Mouse (Mus musculus) neural tube, embryonic 14.5 days (tissue): ENCODE results near the gene Vgll2. TPM values are rescaled to one million over a fixed set of nuclear protein-coding genes. Genes with fewer than 3 reads are reported as not detected.

ENCODE experiments used
- ATAC-seq: fragments of 200-750 bp; cut with Nextera tagmentation; 2 replicates; pipeline ENCODE4 v1.8.0; 2017; ENCODE audit warnings: low read depth, mild to moderate bottlenecking, moderate TSS enrichment, moderate library complexity
- H3K27ac ChIP-seq: fragments of 300-500 bp; sonication (generic); 2 replicates; pipeline ENCODE4 v1.5.1; 2014; ENCODE audit warnings: low read depth, mild to moderate bottlenecking, control low read depth, low read length, moderate library complexity, mixed read lengths
- H3K27me3 ChIP-seq: fragments of 300-500 bp; sonication (generic); 2 replicates; pipeline ENCODE4 v1.6.1; 2014; ENCODE audit warnings: low read length; ENCODE audit not compliant: control insufficient read depth, insufficient read depth
- H3K36me3 ChIP-seq: fragments of 300-500 bp; sonication (generic); 2 replicates; pipeline ENCODE4 v1.6.1; 2014; ENCODE audit warnings: low read length, mixed read lengths; ENCODE audit not compliant: control insufficient read depth, insufficient read depth
- H3K4me1 ChIP-seq: fragments of 300-500 bp; sonication (generic); 2 replicates; pipeline ENCODE4 v1.6.1; 2014; ENCODE audit warnings: low read length; ENCODE audit not compliant: control insufficient read depth, insufficient read depth
- H3K4me2 ChIP-seq: fragments of 300-500 bp; sonication (generic); 2 replicates; pipeline ENCODE4 v1.6.1; 2014; ENCODE audit warnings: mild to moderate bottlenecking, low read depth, low read length, control low read depth
- H3K4me3 ChIP-seq: fragments of 300-500 bp; sonication (generic); 2 replicates; pipeline ENCODE4 v1.5.1; 2014; ENCODE audit warnings: low read depth, low read length, control low read depth, mixed read lengths
- H3K9ac ChIP-seq: fragments of 300-500 bp; sonication (generic); replicated peaks from 2 replicates; pipeline ENCODE4 v1.6.1; 2014; ENCODE audit warnings: low read depth, mild to moderate bottlenecking, control low read depth, low read length, mixed read lengths
- H3K9me3 ChIP-seq: fragments of 300-500 bp; sonication (generic); 2 replicates; pipeline ENCODE4 v1.6.1; 2016; ENCODE audit warnings: low read length; ENCODE audit not compliant: control insufficient read depth
- WGBS: fragments of 180-500 bp; shearing (Covaris S2); extraction: QIAGEN DNeasy Blood & Tissue Kit; methylation state at CpG from one replicate; pipeline ENCODE4 v1.1.7; 2014; 5-methylcytosine and 5-hydroxymethylcytosine counted together
- polyA plus RNA-seq: library from polyadenylated mRNA; unstranded; fragments of >200 nt; fragmentation: Nextera tagmentation; extraction: Ambion mirVana; gene quantifications from 2 replicates; pipeline ENCODE4 v1.2.1, GENCODE M21; 2014

Gene Vgll2
- polyA plus RNA-seq, 1 experiment from 2014 or later = 0.32 TPM

DNA sequence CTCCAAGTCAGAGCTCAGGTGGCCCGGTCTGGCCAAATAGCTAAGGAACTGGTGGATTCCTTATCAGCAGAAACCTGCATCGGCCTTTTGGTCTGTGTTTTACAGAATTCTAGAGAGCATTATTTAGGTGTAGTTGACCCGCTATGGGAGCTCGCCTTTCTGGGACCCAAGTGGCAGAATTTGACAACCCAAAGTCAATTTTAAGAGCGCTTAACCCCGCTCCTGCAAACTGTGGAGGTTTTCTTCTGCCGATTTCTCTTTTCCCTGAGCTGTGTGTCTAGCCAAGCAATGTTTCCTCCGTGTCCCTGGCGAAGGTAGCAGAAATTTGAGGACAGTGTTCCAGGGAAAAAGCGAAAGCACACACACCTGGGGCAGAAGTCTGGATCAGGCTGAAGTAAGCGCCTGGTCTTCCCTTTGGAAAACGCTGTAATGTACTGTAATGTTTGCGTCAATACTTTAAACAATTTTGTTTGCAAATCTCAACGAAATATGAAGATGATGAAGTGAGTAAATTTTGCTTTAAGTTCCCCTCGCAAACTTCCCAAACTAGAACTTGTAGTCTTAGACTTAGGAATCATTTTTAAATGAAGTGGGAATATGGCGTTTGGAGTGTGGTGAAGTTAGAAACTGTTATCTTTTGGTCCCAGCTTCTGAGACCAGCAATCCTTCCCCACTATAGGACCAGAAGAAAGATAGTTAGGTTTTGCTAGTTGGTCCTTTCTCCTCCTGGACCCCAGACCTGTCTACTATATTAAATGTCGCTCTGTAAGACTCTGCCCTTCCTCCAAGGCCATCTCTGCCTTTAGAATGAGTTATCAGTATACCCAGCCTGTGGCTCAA is 1.1 kb downstream of the Vgll2 start:
- Histone ChIP-seq H3K4me3 (no peak overlapping the region; the same call in 1 of the 2 replicates), H3K36me3 (no peaks in the 10 kb centered on the region), H3K9me3 (no peaks in the 10 kb centered on the region), H3K4me1 (peaks cover 11% of the 10 kb centered on the region; the same call in 1 of the 2 replicates), H3K9ac (no peak overlapping the region), H3K27me3 (peaks cover 69% of the 10 kb centered on the region), H3K4me2 (peak overlapping the region; percentile 93; the same call in 1 of the 2 replicates), H3K27ac (no peak overlapping the region)
- ATAC-seq = no peak
- WGBS = 2% methylated on average over 17 of the region's 17 CpGs

DNA sequence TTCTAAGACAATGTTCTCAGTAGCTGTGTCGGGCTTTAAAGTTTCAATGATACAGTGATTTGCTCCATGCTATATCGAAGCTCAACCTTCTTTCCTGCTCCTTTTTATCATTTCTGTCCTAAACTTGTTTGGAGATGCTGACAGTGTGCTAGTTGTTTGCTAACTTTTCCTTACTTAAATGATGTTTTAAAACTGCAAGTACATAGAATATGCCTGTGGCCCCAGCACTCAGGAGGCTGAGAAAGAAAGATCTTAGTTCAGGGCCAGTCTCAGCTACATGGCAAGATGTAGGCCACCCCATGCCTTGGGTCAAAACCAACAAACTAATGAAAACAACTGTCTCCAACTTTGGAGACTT is 1.7 kb downstream of the Vgll2 start:
- no peak for ATAC-seq
- H3K36me3 ChIP-seq = no peaks in the 10 kb centered on the region
- H3K27ac ChIP-seq = no peak overlapping the region
- no peak overlapping the region for H3K4me2 ChIP-seq
- no peak overlapping the region for H3K9ac ChIP-seq
- peaks cover 71% of the 10 kb centered on the region for H3K27me3 ChIP-seq
- no peak overlapping the region for H3K4me3 ChIP-seq
- 14% methylated on average over 2 of the region's 2 CpGs for WGBS
- peaks cover 11% of the 10 kb centered on the region; the same call in 1 of the 2 replicates for H3K4me1 ChIP-seq
- no peaks in the 10 kb centered on the region for H3K9me3 ChIP-seq

DNA sequence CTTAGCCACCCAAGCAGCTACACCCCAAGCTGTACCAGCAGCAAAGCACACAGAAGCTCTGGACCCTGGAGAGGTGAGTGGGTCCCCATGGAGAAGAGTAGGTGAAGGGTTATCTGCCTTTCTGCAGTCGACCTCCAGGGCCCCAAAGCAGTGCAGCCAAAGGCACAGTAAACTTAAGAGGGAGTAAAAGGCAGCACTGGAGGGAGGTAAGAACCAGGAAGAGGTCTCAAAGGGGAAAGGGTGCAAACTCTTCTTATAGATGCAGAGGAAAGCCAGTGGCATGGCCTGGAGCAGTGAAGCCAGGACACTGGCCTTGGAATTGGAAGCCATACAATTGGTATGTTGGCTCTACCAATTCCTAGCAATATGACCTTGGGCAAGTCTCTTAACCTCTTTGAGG is 3.0 kb downstream of the Vgll2 start:
- no peak for ATAC-seq
- 0% methylated on average over 1 of the region's 1 CpGs for WGBS
- no peak overlapping the region for H3K27ac ChIP-seq
- H3K9me3 ChIP-seq = no peaks in the 10 kb centered on the region
- H3K4me2 ChIP-seq = no peak overlapping the region
- H3K4me3 ChIP-seq = no peak overlapping the region
- peaks cover 74% of the 10 kb centered on the region for H3K27me3 ChIP-seq
- peaks cover 11% of the 10 kb centered on the region; the same call in 1 of the 2 replicates for H3K4me1 ChIP-seq
- no peak overlapping the region for H3K9ac ChIP-seq
- no peaks in the 10 kb centered on the region for H3K36me3 ChIP-seq

DNA sequence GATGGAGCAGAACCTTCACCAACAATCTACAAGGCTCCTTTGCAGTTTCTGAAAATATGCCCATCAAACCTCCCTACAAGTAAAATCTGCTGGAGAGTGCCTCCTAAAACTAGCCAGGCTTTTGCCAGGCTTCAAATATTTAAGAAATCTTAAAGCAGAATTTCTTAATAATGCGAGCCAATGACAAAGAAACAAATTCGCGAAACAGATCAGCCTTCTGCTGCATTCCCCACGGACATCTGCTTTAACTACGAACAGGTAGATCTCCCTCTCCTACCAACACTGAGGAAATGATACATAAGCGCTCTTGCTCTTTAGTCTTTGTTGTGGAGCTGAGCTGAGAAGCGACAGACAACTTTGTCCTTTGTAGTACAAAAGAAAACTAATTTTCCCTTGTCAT is 3.5 kb downstream of the Vgll2 start:
- H3K27me3 ChIP-seq = peaks cover 71% of the 10 kb centered on the region
- H3K36me3 ChIP-seq = no peaks in the 10 kb centered on the region
- no peak for ATAC-seq
- H3K9ac ChIP-seq = no peak overlapping the region
- no peaks in the 10 kb centered on the region for H3K9me3 ChIP-seq
- no peak overlapping the region for H3K27ac ChIP-seq
- H3K4me3 ChIP-seq = no peak overlapping the region
- peaks cover 11% of the 10 kb centered on the region; the same call in 1 of the 2 replicates for H3K4me1 ChIP-seq
- 4% methylated on average over 7 of the region's 7 CpGs for WGBS
- H3K4me2 ChIP-seq = no peak overlapping the region

DNA sequence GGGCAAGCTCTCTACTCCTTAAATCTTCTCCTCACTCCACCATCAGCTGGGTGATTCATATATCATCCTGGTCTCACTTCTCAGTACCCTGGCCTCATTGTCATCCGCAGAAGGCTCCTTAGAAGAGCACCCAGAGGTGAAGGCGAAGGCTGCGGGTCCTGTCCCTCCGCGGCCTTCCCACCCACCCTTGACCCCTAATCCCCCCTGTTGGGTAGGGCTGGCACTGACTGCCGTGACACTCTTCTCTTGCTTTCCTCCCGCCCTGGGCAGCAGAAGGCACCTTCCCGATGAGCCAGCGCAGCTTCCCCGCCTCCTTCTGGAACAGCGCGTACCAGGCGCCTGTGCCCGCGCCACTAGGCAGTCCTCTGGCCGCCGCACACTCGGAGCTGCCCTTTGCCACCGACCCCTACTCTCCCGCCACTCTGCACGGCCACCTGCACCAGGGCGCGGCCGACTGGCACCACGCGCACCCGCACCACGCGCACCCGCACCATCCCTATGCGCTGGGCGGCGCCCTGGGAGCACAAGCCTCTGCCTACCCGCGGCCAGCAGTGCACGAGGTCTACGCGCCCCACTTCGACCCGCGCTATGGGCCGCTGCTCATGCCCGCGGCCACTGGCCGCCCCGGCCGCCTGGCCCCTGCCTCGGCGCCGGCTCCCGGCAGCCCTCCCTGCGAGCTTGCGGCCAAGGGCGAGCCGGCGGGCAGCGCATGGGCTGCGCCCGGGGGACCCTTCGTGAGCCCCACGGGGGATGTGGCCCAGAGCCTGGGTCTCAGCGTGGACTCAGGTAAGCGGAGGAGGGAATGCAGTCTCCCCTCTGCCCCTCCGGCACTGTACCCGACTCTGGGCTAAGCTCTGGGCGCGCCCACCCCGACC is 5.1 kb downstream of the Vgll2 start:
- WGBS = 1% methylated on average over 66 of the region's 68 CpGs
- ATAC-seq = peak; percentile 72
- peak overlapping the region; percentile 42; the same call in 1 of the 2 replicates for H3K9ac ChIP-seq
- H3K4me3 ChIP-seq = peak overlapping the region; percentile 40
- H3K4me2 ChIP-seq = peak overlapping the region; percentile 77
- peaks cover 11% of the 10 kb centered on the region; the same call in 1 of the 2 replicates for H3K4me1 ChIP-seq
- H3K36me3 ChIP-seq = no peaks in the 10 kb centered on the region
- no peak overlapping the region for H3K27ac ChIP-seq
- no peaks in the 10 kb centered on the region for H3K9me3 ChIP-seq
- H3K27me3 ChIP-seq = peaks cover 66% of the 10 kb centered on the region

DNA sequence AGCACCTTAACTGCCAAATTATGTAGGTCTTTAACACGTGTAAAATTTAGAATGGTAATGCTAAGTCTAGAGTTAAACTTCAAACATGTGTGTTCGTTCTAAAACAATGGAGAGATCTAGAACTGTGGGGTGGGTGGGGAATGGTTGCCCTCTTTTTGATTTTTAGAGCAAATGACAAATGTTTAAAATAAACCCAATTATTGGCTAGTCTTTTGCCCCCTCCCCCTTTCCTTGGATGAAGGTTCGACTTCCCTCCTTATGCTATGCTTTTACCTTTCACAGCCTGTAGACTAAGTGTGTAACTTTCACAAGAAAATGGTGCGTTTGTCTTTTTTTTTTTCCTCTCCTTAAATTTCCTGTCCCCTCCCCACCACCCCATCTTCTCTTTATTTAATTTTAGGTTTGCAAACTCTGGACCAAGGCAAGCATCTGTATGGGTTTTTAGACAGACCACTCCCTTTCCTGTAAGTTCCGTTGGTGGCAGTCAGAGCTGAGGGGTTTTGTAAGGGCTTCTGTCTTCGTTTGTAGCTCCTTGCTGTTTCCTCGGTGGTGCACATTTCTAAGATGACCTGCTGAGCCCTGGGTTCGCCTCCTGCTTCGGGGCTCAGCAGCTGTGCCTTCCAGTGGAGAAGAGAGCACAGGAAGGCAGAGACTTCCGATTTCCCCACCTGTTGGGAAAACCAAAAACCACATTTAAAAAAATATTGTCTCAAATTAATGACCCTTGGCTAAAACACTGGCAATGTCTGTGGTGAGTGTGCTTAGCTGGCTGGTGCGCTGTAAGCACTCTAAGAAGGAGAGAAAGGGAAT is 6.5 kb downstream of the Vgll2 start:
- Histone ChIP-seq H3K4me1 (peaks cover 8% of the 10 kb centered on the region; the same call in 1 of the 2 replicates), H3K36me3 (no peaks in the 10 kb centered on the region), H3K27me3 (peaks cover 59% of the 10 kb centered on the region), H3K4me2 (no peak overlapping the region), H3K9me3 (no peaks in the 10 kb centered on the region), H3K9ac (no peak overlapping the region), H3K27ac (no peak overlapping the region), H3K4me3 (no peak overlapping the region)
- ATAC-seq = no peak
- 2% methylated on average over 11 of the region's 11 CpGs for WGBS

DNA sequence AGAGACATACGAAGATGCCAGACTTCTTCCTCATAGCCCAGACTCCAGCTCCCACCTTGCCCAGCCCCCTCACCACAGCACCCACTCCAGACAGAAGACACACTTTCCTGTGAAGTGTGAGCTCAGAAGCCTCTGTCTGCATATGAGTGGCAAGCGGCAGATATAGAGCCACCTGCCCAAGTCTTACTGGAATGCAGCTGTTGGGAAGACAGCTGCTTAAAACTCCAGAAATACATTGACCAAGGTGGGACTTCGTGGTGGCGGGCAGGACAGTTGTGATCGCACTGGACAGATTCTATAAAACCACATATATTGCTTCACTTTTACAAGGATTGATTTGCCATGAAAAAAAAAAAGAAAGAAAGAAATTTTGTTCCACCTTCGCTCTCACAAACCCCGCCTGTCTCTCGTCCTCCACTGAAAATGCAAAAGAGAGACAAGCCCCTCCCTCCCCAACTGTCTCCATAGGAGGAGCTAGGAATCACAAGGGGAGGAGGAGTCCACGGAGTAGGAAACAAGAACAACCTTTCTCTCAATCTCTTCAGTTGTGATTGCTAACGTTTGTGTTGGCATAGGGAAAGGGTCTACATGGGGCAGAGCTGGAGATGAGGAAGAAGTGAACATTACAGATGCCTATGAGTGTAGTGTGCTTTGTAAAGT is 7.2 kb downstream of the Vgll2 start:
- H3K9me3 ChIP-seq = no peaks in the 10 kb centered on the region
- no peak overlapping the region for H3K27ac ChIP-seq
- no peaks in the 10 kb centered on the region for H3K36me3 ChIP-seq
- no peak overlapping the region for H3K4me2 ChIP-seq
- H3K27me3 ChIP-seq = peaks cover 52% of the 10 kb centered on the region
- peaks cover 8% of the 10 kb centered on the region; the same call in 1 of the 2 replicates for H3K4me1 ChIP-seq
- WGBS = 1% methylated on average over 10 of the region's 10 CpGs
- ATAC-seq = no peak
- H3K9ac ChIP-seq = no peak overlapping the region
- no peak overlapping the region for H3K4me3 ChIP-seq

DNA sequence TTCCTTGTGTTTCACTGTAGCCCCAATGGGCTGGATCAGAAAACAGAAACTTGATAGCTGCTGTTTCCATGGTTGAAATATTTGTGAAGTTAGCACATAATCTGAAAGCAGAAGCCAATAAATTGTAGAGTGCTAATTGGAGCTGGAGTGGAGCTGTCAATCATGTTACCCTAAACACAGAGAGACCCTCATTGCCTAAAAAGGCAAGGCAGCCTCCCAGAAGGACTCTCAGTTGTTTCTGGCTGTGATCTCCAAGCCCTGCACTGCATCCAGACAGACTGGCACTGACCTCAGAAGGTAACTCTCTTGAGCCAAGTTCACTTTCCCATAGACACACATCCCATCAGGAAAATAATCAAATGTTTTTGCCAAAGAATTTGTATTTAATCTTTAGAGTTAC is 11.4 kb downstream of the Vgll2 start:
- Histone ChIP-seq H3K27me3 (peaks cover 20% of the 10 kb centered on the region), H3K36me3 (no peaks in the 10 kb centered on the region), H3K9ac (no peak overlapping the region), H3K4me2 (no peak overlapping the region), H3K4me3 (no peak overlapping the region), H3K4me1 (no peaks in the 10 kb centered on the region), H3K27ac (no peak overlapping the region), H3K9me3 (no peaks in the 10 kb centered on the region)
- ATAC-seq = no peak
